Mouse (Mus musculus) stomach, postnatal 0 days (tissue): ENCODE data around the gene Plcl1. TPM values are rescaled to one million over a fixed set of nuclear protein-coding genes. Genes with fewer than 3 reads are reported as not detected.

Experiments used
- ATAC-seq: fragments of 200-750 bp; cut with Nextera tagmentation; 2 replicates; pipeline ENCODE4 v1.8.0; 2017; ENCODE audit not compliant: low FRiP score, low TSS enrichment
- DNase-seq: peaks from one replicate; pipeline ENCODE4 v3.0.0-alpha.2; 2016; ENCODE audit warnings: low spot score
- H3K27ac ChIP-seq: fragments of 300-500 bp; sonication (generic); replicated peaks from 2 replicates; pipeline ENCODE4 v1.5.1; 2014; ENCODE audit warnings: mild to moderate bottlenecking, control low read depth
- H3K27me3 ChIP-seq: fragments of 300-500 bp; sonication (generic); 2 replicates; pipeline ENCODE4 v1.6.1; 2014; ENCODE audit warnings: low read length; ENCODE audit not compliant: control insufficient read depth, insufficient read depth
- H3K36me3 ChIP-seq: fragments of 300-500 bp; sonication (generic); 2 replicates; pipeline ENCODE4 v1.6.1; 2014; ENCODE audit warnings: low read length, mixed read lengths; ENCODE audit not compliant: control insufficient read depth, insufficient read depth
- H3K4me1 ChIP-seq: fragments of 300-500 bp; sonication (generic); replicated peaks from 2 replicates; pipeline ENCODE4 v1.6.1; 2014; ENCODE audit warnings: antibody characterized with exemption; ENCODE audit not compliant: control insufficient read depth, insufficient read depth
- H3K4me2 ChIP-seq: fragments of 300-500 bp; sonication (generic); replicated peaks from 2 replicates; pipeline ENCODE4 v1.6.1; 2014; ENCODE audit warnings: low read depth, mild to moderate bottlenecking, control low read depth, moderate library complexity
- H3K4me3 ChIP-seq: fragments of 300-500 bp; sonication (generic); 2 replicates; pipeline ENCODE4 v1.5.1; 2014; ENCODE audit warnings: low read depth, low read length, control low read depth
- H3K9ac ChIP-seq: fragments of 300-500 bp; sonication (generic); 2 replicates; pipeline ENCODE4 v1.6.1; 2014; ENCODE audit warnings: mild to moderate bottlenecking, low read length, control low read depth, mixed read lengths
- H3K9me3 ChIP-seq: fragments of 300-500 bp; sonication (generic); 2 replicates; pipeline ENCODE4 v1.6.1; 2016; ENCODE audit warnings: low read length; ENCODE audit not compliant: control insufficient read depth
- CTCF ChIP-seq: IDR thresholded peaks from 2 replicates; pipeline ENCODE4 v1.5.1; 2016; ENCODE audit warnings: antibody characterized with exemption, low read depth, mild to moderate bottlenecking, moderate library complexity
- EP300 ChIP-seq: optimal IDR thresholded peaks from 2 replicates; pipeline ENCODE3; 2016; ENCODE audit warnings: antibody characterized with exemption
- WGBS: fragments of 180-500 bp; shearing (Covaris S2); extraction: QIAGEN DNeasy Blood & Tissue Kit; methylation state at CpG from one replicate; pipeline ENCODE4 v1.1.7; 2014; 5-methylcytosine and 5-hydroxymethylcytosine counted together
- polyA plus RNA-seq: library from polyadenylated mRNA; unstranded; fragments of >200 nt; fragmentation: Nextera tagmentation; extraction: Ambion mirVana; gene quantifications from 2 replicates; pipeline ENCODE4 v1.2.1, GENCODE M21; 2015

The Plcl1 gene
- polyA plus RNA-seq, 1 experiment from 2014 or later = 1.7 TPM

- no peaks in the 10 kb centered on the region for H3K9me3 ChIP-seq
- TF ChIP-seq EP300 (no peak), CTCF (no peak)
- DNase-seq = no peak
- WGBS = 53% methylated on average over 5 of the region's 5 CpGs
- H3K4me1 ChIP-seq = no peaks in the 10 kb centered on the region
- H3K36me3 ChIP-seq = no peaks in the 10 kb centered on the region
- H3K27me3 ChIP-seq = no peaks in the 10 kb centered on the region
- no peak overlapping the region for H3K9ac ChIP-seq
- H3K4me3 ChIP-seq = no peak overlapping the region
- H3K27ac ChIP-seq = no peak overlapping the region
- no peak overlapping the region for H3K4me2 ChIP-seq
- no peak for ATAC-seq
These were observed 356.6 kb downstream of the Plcl1 start for GRCm38 (mm10) chr1:55762284-55762683.

GRCm38 (mm10) chr1:55763171-55763570, 357.4 kb downstream of the Plcl1 start:
- TF ChIP-seq CTCF = no peak
- no peak for TF ChIP-seq EP300
- Histone ChIP-seq H3K27ac (no peak overlapping the region), H3K4me1 (no peaks in the 10 kb centered on the region), H3K4me3 (no peak overlapping the region), H3K27me3 (no peaks in the 10 kb centered on the region), H3K9me3 (no peaks in the 10 kb centered on the region), H3K4me2 (no peak overlapping the region), H3K9ac (no peak overlapping the region), H3K36me3 (no peaks in the 10 kb centered on the region)
- WGBS = 81% methylated on average over 2 of the region's 2 CpGs
- DNase-seq = no peak
- no peak for ATAC-seq

GRCm38 (mm10) chr1:55766743-55767142, 361.0 kb downstream of the Plcl1 start:
- 39% methylated on average over 1 of the region's 1 CpGs for WGBS
- no peaks in the 10 kb centered on the region for H3K9me3 ChIP-seq
- no peaks in the 10 kb centered on the region for H3K4me1 ChIP-seq
- ATAC-seq (no peak), DNase-seq (no peak)
- H3K4me2 ChIP-seq = no peak overlapping the region
- TF ChIP-seq EP300 (no peak), CTCF (no peak)
- H3K4me3 ChIP-seq = no peak overlapping the region
- H3K9ac ChIP-seq = no peak overlapping the region
- no peak overlapping the region for H3K27ac ChIP-seq
- no peaks in the 10 kb centered on the region for H3K36me3 ChIP-seq
- H3K27me3 ChIP-seq = no peaks in the 10 kb centered on the region

GRCm38 (mm10) chr1:55770072-55770785, 364.5 kb downstream of the Plcl1 start:
- Histone ChIP-seq H3K27me3 (no peaks in the 10 kb centered on the region), H3K4me2 (no peak overlapping the region), H3K9me3 (no peaks in the 10 kb centered on the region), H3K9ac (no peak overlapping the region), H3K4me3 (no peak overlapping the region), H3K4me1 (no peaks in the 10 kb centered on the region), H3K27ac (no peak overlapping the region), H3K36me3 (no peaks in the 10 kb centered on the region)
- DNase-seq = no peak
- no peak for ATAC-seq
- TF ChIP-seq EP300 (no peak), CTCF (no peak)

- TF ChIP-seq EP300 (no peak), CTCF (no peak)
- WGBS = 52% methylated on average over 6 of the region's 6 CpGs
These were observed 387.1 kb downstream of the Plcl1 start for GRCm38 (mm10) chr1:55792817-55793216.

More at GRCm38 (mm10) chr1:55792817-55793216, 387.1 kb downstream of the Plcl1 start:
- no peaks in the 10 kb centered on the region for H3K36me3 ChIP-seq
- DNase-seq (no peak), ATAC-seq (no peak)
- no peak overlapping the region for H3K27ac ChIP-seq
- H3K4me1 ChIP-seq = no peaks in the 10 kb centered on the region
- no peak overlapping the region for H3K4me3 ChIP-seq
- no peak overlapping the region for H3K9ac ChIP-seq
- H3K9me3 ChIP-seq = no peaks in the 10 kb centered on the region
- no peaks in the 10 kb centered on the region for H3K27me3 ChIP-seq
- no peak overlapping the region for H3K4me2 ChIP-seq

Other genes with a start within 250 kb of the Plcl1 start
- 3.0 TPM in 2 replicates for gene Rftn2, start 179.1 kb upstream of the Plcl1 start, polyA plus RNA-seq
- 1.7 and 2.0 TPM in 2 replicates for gene Mars2, start 168.7 kb upstream of the Plcl1 start, polyA plus RNA-seq
- 0.08 and 0.13 TPM in 2 replicates for gene Boll, start 42.5 kb upstream of the Plcl1 start, polyA plus RNA-seq